Mouse (Mus musculus) heart, postnatal 0 days (tissue): ENCODE data around the gene Dok3. TPM values are rescaled to one million over a fixed set of nuclear protein-coding genes. Genes with fewer than 3 reads are reported as not detected.

Experiments used
- ATAC-seq: fragments of 200-750 bp; cut with Nextera tagmentation; 2 replicates; pipeline ENCODE4 v1.8.0; 2017; ENCODE audit warnings: low read depth, moderate number of reproducible peaks, moderate library complexity; ENCODE audit not compliant: insufficient read depth
- DNase-seq: peaks from one replicate; pipeline ENCODE4 v3.0.0-alpha.2; 2016; ENCODE audit warnings: low spot score
- H3K27ac ChIP-seq: fragments of 300-500 bp; sonication (generic); 2 replicates; pipeline ENCODE4 v1.5.1; 2014; ENCODE audit warnings: low read depth, mild to moderate bottlenecking
- H3K27me3 ChIP-seq: fragments of 300-500 bp; sonication (generic); 2 replicates; pipeline ENCODE4 v1.6.1; 2014; ENCODE audit warnings: low read length, mixed read lengths; ENCODE audit not compliant: control insufficient read depth, insufficient read depth
- H3K36me3 ChIP-seq: fragments of 300-500 bp; sonication (generic); replicated peaks from 2 replicates; pipeline ENCODE4 v1.6.1; 2014; ENCODE audit warnings: low read length, mixed read lengths; ENCODE audit not compliant: control insufficient read depth, insufficient read depth
- H3K4me1 ChIP-seq: fragments of 300-500 bp; sonication (generic); 2 replicates; pipeline ENCODE4 v1.6.1; 2014; ENCODE audit warnings: antibody characterized with exemption; ENCODE audit not compliant: control insufficient read depth, insufficient read depth
- H3K4me2 ChIP-seq: fragments of 300-500 bp; sonication (generic); 2 replicates; pipeline ENCODE4 v1.6.1; 2014; ENCODE audit warnings: low read depth, mild to moderate bottlenecking, low read length, moderate library complexity
- H3K4me3 ChIP-seq: fragments of 300-500 bp; sonication (generic); 2 replicates; pipeline ENCODE4 v1.5.1; 2014; ENCODE audit warnings: low read depth, low read length
- H3K9ac ChIP-seq: fragments of 300-500 bp; sonication (generic); replicated peaks from 2 replicates; pipeline ENCODE4 v1.6.1; 2014; ENCODE audit warnings: low read depth, low read length, mixed read lengths
- H3K9me3 ChIP-seq: fragments of 300-500 bp; sonication (generic); replicated peaks from 2 replicates; pipeline ENCODE4 v1.6.1; 2016; ENCODE audit warnings: low read length; ENCODE audit not compliant: control insufficient read depth
- CTCF ChIP-seq: IDR thresholded peaks from 2 replicates; pipeline ENCODE4 v1.5.1; 2016; ENCODE audit warnings: antibody characterized with exemption, control low read depth, low read depth
- EP300 ChIP-seq: IDR thresholded peaks from 2 replicates; pipeline ENCODE4 v1.6.1; 2016; ENCODE audit warnings: antibody characterized with exemption, low read depth
- WGBS: fragments of 180-500 bp; shearing (Covaris S2); extraction: QIAGEN DNeasy Blood & Tissue Kit; methylation state at CpG from one replicate; pipeline ENCODE4 v1.1.7; 2014; 5-methylcytosine and 5-hydroxymethylcytosine counted together
- polyA plus RNA-seq: library from polyadenylated mRNA; unstranded; fragments of >200 nt; fragmentation: Nextera tagmentation; extraction: Ambion mirVana; gene quantifications from 2 replicates; pipeline ENCODE4 v1.2.1, GENCODE M21; 2015
- total RNA-seq: library from RNA; depleted of rRNA; stranded (reverse); fragments of >200 nt; gene quantifications from 2 replicates; pipeline ENCODE4 v1.2.3, GENCODE M21; 2014; ENCODE audit warnings: low replicate concordance

The Dok3 gene
- total and polyA plus RNA-seq, 2 experiments from 2014 or later = 1.4 to 2.8 TPM

DNA sequence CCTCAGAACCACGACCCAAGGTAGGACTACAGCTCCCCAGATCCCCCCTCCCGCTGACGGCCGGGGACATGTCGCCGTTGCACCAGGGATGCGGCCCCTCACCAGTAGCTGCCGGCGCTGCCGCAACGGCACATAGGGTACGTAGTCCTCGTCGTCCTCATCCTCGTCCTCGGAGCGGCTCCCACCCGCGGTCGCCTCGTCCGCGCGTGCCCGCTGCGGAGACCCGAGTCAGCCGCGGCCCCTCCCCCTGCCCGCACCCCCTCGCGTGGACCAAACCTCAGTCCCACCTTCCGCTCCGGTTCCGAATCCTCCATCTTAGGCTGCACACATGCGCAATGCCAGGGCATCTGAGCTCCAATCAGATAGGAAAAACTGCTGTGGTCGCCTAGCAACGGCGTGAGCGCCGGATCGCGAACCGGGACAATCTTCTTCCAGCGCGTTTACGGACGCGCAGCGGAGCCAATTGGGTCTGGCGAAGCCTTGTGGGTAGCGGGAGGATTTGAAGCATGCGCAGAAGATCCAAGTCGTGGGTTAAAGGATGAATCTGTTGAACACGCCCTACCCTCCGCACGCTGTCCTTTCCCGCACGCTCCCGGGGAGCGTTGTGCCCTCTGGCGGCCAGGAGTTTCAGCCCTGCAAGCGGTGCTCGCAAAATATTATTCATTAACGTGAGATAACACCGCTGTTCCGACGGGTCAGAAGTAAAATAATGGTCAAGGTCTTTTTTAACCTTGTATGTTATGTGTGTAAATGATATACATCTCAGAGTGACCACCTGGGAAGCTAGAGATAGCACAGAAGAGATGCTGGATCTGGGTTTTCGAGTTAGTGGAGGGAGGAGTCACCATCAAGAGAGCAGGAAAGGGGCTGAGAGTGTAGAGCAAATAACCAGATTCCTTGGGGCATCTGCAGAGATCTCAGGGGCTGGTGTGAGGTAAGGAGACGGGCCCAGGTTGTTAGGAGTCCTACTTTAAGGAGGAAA lies 7.4 kb upstream of the Dok3 start, which contains the start of gene Ddx41:
TSS of gene Ddx41 (minus strand) at position 465 of the 982 bp plus-strand sequence.
- Histone ChIP-seq H3K9ac (peak within 1 kb of the TSS; percentile 68), H3K4me1 (peaks cover 9% of the 10 kb centered on the region), H3K27ac (no peak within 1 kb of the TSS), H3K27me3 (no peaks in the 10 kb centered on the region), H3K9me3 (no peaks in the 10 kb centered on the region), H3K4me3 (peak within 1 kb of the TSS; percentile 84), H3K36me3 (peaks cover 54% of the 10 kb centered on the region), H3K4me2 (peak within 1 kb of the TSS; percentile 83)
- under 1% methylated on average over 70 of the region's 70 CpGs for WGBS
- ATAC-seq (peak; percentile 97), DNase-seq (peak; percentile 99)
- TF ChIP-seq EP300 (peak; percentile 72), CTCF (peak; percentile 86)

DNA sequence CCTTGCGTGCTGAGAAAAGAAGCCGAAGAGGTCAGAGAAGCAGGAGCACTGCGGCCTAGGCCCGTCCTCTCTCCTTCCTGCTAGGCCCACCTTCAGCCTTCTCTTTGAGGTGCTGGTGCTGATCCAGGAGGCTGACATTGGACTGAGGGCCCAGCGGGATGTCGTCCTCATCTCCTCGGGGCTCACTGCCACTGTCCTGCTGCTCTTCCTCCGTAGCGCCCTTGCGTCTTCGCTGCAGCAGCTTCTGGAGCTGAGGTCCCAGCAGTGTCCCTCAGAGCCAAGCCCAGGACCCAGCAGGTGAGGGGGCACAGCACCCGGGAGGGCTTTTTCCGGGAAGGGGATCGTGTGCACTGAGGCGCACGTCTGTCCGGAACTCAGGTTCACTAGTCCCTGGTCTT lies 6.7 kb upstream of the Dok3 start:
- Histone ChIP-seq H3K9me3 (no peaks in the 10 kb centered on the region), H3K9ac (peak overlapping the region; percentile 68), H3K4me1 (peaks cover 9% of the 10 kb centered on the region), H3K36me3 (peaks cover 54% of the 10 kb centered on the region), H3K4me2 (peak overlapping the region; percentile 83), H3K27me3 (no peaks in the 10 kb centered on the region), H3K4me3 (peak overlapping the region; percentile 84), H3K27ac (no peak overlapping the region)
- TF ChIP-seq CTCF (no peak), EP300 (no peak)
- DNase-seq = no peak
- ATAC-seq = no peak
- WGBS = 15% methylated on average over 17 of the region's 17 CpGs

- Histone ChIP-seq H3K9ac (peak overlapping the region; percentile 68; the same call in 1 of the 2 replicates), H3K4me1 (peaks cover 9% of the 10 kb centered on the region), H3K27me3 (no peaks in the 10 kb centered on the region), H3K9me3 (no peaks in the 10 kb centered on the region), H3K27ac (no peak overlapping the region), H3K4me3 (peak overlapping the region; percentile 84), H3K4me2 (peak overlapping the region; percentile 83; the same call in 1 of the 2 replicates), H3K36me3 (peaks cover 54% of the 10 kb centered on the region)
- WGBS = 91% methylated on average over 15 of the region's 15 CpGs
- DNase-seq (no peak), ATAC-seq (no peak)
- TF ChIP-seq EP300 = no peak
- TF ChIP-seq CTCF = no peak
These were observed 6.1 kb upstream of the Dok3 start for GRCm38 (mm10) chr13:55535191-55535590.

- Histone ChIP-seq H3K9ac (no peak overlapping the region), H3K4me1 (no peaks in the 10 kb centered on the region), H3K4me2 (no peak overlapping the region), H3K4me3 (no peak overlapping the region), H3K27ac (no peak overlapping the region), H3K9me3 (no peaks in the 10 kb centered on the region), H3K27me3 (no peaks in the 10 kb centered on the region), H3K36me3 (peaks cover 35% of the 10 kb centered on the region)
- TF ChIP-seq EP300 (no peak), CTCF (no peak)
- DNase-seq (no peak), ATAC-seq (no peak)
- WGBS = 65% methylated on average over 18 of the region's 18 CpGs
These were observed 993 bp downstream of the Dok3 start for GRCm38 (mm10) chr13:55527834-55528772.

- Histone ChIP-seq H3K27ac (no peak overlapping the region), H3K4me1 (no peaks in the 10 kb centered on the region), H3K9ac (no peak overlapping the region), H3K27me3 (no peaks in the 10 kb centered on the region), H3K9me3 (no peaks in the 10 kb centered on the region), H3K4me3 (no peak overlapping the region), H3K4me2 (no peak overlapping the region), H3K36me3 (peaks cover 28% of the 10 kb centered on the region)
- ATAC-seq (no peak), DNase-seq (no peak)
- no peak for TF ChIP-seq CTCF
- TF ChIP-seq EP300 = no peak
- 86% methylated on average over 16 of the region's 16 CpGs for WGBS
These were observed 1.9 kb downstream of the Dok3 start for GRCm38 (mm10) chr13:55527212-55527611.
